Mouse (Mus musculus) megakaryocyte progenitor cell, adult 5-6 weeks (primary cell): Measurements from ENCODE around the gene A630095N17Rik. TPM values are rescaled to one million over a fixed set of nuclear protein-coding genes. Genes with fewer than 3 reads are reported as not detected.

Experiments used
- ATAC-seq: replicated peaks from 2 replicates; pipeline ENCODE4 v1.8.0; 2016; ENCODE audit warnings: mild to moderate bottlenecking, moderate TSS enrichment, inconsistent platforms; ENCODE audit not compliant: poor library complexity
- total RNA-seq, 2 experiments: library from RNA; stranded (forward) in 1 of 2; stranded (reverse) in 1 of 2; fragments of 157-497, 149-512 nt in 1 of 2; fragments of 200-1000 nt in 1 of 2; gene quantifications; 2 replicates each; pipeline versions ENCODE4 v1.2.3 to v1.2.4; 2015 to 2017

A630095N17Rik gene
- total RNA-seq, 2 experiments from 2014 or later, result 1.2 TPM

GRCm38 (mm10) chr1:75180105-75180590 lies 51.8 kb downstream of the A630095N17Rik start, which contains the start of gene Abcb6:
Gene Abcb6, minus strand, starts transcription at chr1:75180392.
- peak; percentile 85 for ATAC-seq

- peak; percentile 71 for ATAC-seq
These were observed 52.4 kb downstream of the A630095N17Rik start for GRCm38 (mm10) chr1:75179334-75180104.

Other genes with a start within 250 kb of the A630095N17Rik start
- gene Nhej1, start 106.9 kb downstream of the A630095N17Rik start, total RNA-seq (2015), result 9.3 and 11.1 TPM in 2 replicates
- gene Nhej1, start 106.9 kb downstream of the A630095N17Rik start, total RNA-seq (2017), result 10.4 and 12.6 TPM in 2 replicates
- 0.15 and 0.44 TPM in 2 replicates for gene Slc23a3, start 98.2 kb downstream of the A630095N17Rik start, total RNA-seq (2015)
- gene Slc23a3, start 98.2 kb downstream of the A630095N17Rik start, total RNA-seq (2017), result not detected in 2 replicates
- 16.8 and 17.2 TPM in 2 replicates for gene Cnppd1, start 89.4 kb downstream of the A630095N17Rik start, total RNA-seq (2015)
- gene Cnppd1, start 89.4 kb downstream of the A630095N17Rik start, total RNA-seq (2017), result 40.3 and 52.9 TPM in 2 replicates
- 40.8 and 47.4 TPM in 2 replicates for gene Retreg2, start 89.3 kb downstream of the A630095N17Rik start, total RNA-seq (2015)
- 42.3 and 50.2 TPM in 2 replicates for gene Retreg2, start 89.3 kb downstream of the A630095N17Rik start, total RNA-seq (2017)
- gene Zfand2b, start 63.5 kb downstream of the A630095N17Rik start, total RNA-seq (2015), result 20.2 and 21.5 TPM in 2 replicates
- gene Zfand2b, start 63.5 kb downstream of the A630095N17Rik start, total RNA-seq (2017), result 24.4 and 24.7 TPM in 2 replicates
- gene Abcb6, start 51.7 kb downstream of the A630095N17Rik start, total RNA-seq (2015), result 10.0 and 12.8 TPM in 2 replicates
- gene Abcb6, start 51.7 kb downstream of the A630095N17Rik start, total RNA-seq (2017), result 10.3 and 14.8 TPM in 2 replicates
- gene Ankzf1, start 40.0 kb downstream of the A630095N17Rik start, total RNA-seq (2015), result 7.7 and 7.8 TPM in 2 replicates
- 21.7 and 27.0 TPM in 2 replicates for gene Ankzf1, start 40.0 kb downstream of the A630095N17Rik start, total RNA-seq (2017)
- 14.5 and 18.2 TPM in 2 replicates for gene Atg9a, start 39.9 kb downstream of the A630095N17Rik start, total RNA-seq (2015)
- 7.2 and 9.5 TPM in 2 replicates for gene Atg9a, start 39.9 kb downstream of the A630095N17Rik start, total RNA-seq (2017)
- 24.2 and 31.9 TPM in 2 replicates for gene Glb1l, start 21.3 kb downstream of the A630095N17Rik start, total RNA-seq (2015)
- gene Glb1l, start 21.3 kb downstream of the A630095N17Rik start, total RNA-seq (2017), result 12.3 and 13.7 TPM in 2 replicates
- gene Stk16, start 21.3 kb downstream of the A630095N17Rik start, total RNA-seq (2015), result 208 and 214 TPM in 2 replicates
- gene Stk16, start 21.3 kb downstream of the A630095N17Rik start, total RNA-seq (2017), result 135 and 187 TPM in 2 replicates
- 777 and 847 TPM in 2 replicates for gene Tuba4a, start 12.2 kb downstream of the A630095N17Rik start, total RNA-seq (2015)
- 369 and 385 TPM in 2 replicates for gene Tuba4a, start 12.2 kb downstream of the A630095N17Rik start, total RNA-seq (2017)
- gene Dnajb2, start 4.3 kb upstream of the A630095N17Rik start, total RNA-seq (2015), result 1.3 and 1.8 TPM in 2 replicates
- 1.9 and 6.4 TPM in 2 replicates for gene Dnajb2, start 4.3 kb upstream of the A630095N17Rik start, total RNA-seq (2017)
- 0.12 and 0.15 TPM in 2 replicates for gene Ptprn, start 32.4 kb upstream of the A630095N17Rik start, total RNA-seq (2015)
- gene Ptprn, start 32.4 kb upstream of the A630095N17Rik start, total RNA-seq (2017), result 0.10 TPM in 1 of 2 replicates, not detected in the other
- not detected in 2 replicates for gene Resp18, start 46.3 kb upstream of the A630095N17Rik start, total RNA-seq (2015)
- gene Resp18, start 46.3 kb upstream of the A630095N17Rik start, total RNA-seq (2017), result not detected in 2 replicates
- 31.3 and 39.7 TPM in 2 replicates for gene Dnpep, start 85.9 kb upstream of the A630095N17Rik start, total RNA-seq (2015)
- 36.4 and 41.7 TPM in 2 replicates for gene Dnpep, start 85.9 kb upstream of the A630095N17Rik start, total RNA-seq (2017)
- not detected in 2 replicates for gene Des, start 128.2 kb upstream of the A630095N17Rik start, total RNA-seq (2015)
- not detected in 2 replicates for gene Des, start 128.2 kb upstream of the A630095N17Rik start, total RNA-seq (2017)
- not detected in 2 replicates for gene Speg, start 143.2 kb upstream of the A630095N17Rik start, total RNA-seq (2015)
- gene Speg, start 143.2 kb upstream of the A630095N17Rik start, total RNA-seq (2017), result not detected in 2 replicates
- 65.8 and 74.1 TPM in 2 replicates for gene Gmppa, start 203.8 kb upstream of the A630095N17Rik start, total RNA-seq (2015)
- 87.0 and 98.6 TPM in 2 replicates for gene Gmppa, start 203.8 kb upstream of the A630095N17Rik start, total RNA-seq (2017)
- not detected in 2 replicates for gene Asic4, start 218.3 kb upstream of the A630095N17Rik start, total RNA-seq (2015)
- gene Asic4, start 218.3 kb upstream of the A630095N17Rik start, total RNA-seq (2017), result not detected in 2 replicates
- gene Chpf, start 247.2 kb upstream of the A630095N17Rik start, total RNA-seq (2015), result 0.27 and 0.83 TPM in 2 replicates
- gene Chpf, start 247.2 kb upstream of the A630095N17Rik start, total RNA-seq (2017), result 0.57 and 2.0 TPM in 2 replicates
- gene Tmem198, start 247.4 kb upstream of the A630095N17Rik start, total RNA-seq (2015), result not detected in 2 replicates
- gene Tmem198, start 247.4 kb upstream of the A630095N17Rik start, total RNA-seq (2017), result 2.9 TPM in 1 of 2 replicates, not detected in the other